Mouse (Mus musculus) megakaryocyte-erythroid progenitor cell, adult 5-6 weeks (primary cell): Measurements from ENCODE around the gene Atat1. TPM values are rescaled to one million over a fixed set of nuclear protein-coding genes. Genes with fewer than 3 reads are reported as not detected.
A peak's percentile ranks its signal among the peaks of the same experiment; 100 is the strongest.

Experiments used
- ATAC-seq: replicated peaks from 2 replicates; pipeline ENCODE4 v1.8.0; 2016; ENCODE audit warnings: mild to moderate bottlenecking, inconsistent platforms; ENCODE audit not compliant: severe bottlenecking, poor library complexity, low FRiP score, low TSS enrichment
- total RNA-seq, 2 experiments: library from RNA; stranded (forward) in 1 of 2; stranded (reverse) in 1 of 2; fragments of 200-1000, 215-1000 nt in 1 of 2; fragments of >200 nt in 1 of 2; fragmentation: Nextera tagmentation in 1 of 2; gene quantifications; 2 replicates each; pipeline ENCODE4 v1.2.3; 2014 to 2017

The Atat1 gene
- total RNA-seq (2014; fragmentation: Nextera tagmentation) (23.1 and 31.9 TPM in 2 replicates), total RNA-seq (2017) (3.0 and 4.3 TPM in 2 replicates)

DNA sequence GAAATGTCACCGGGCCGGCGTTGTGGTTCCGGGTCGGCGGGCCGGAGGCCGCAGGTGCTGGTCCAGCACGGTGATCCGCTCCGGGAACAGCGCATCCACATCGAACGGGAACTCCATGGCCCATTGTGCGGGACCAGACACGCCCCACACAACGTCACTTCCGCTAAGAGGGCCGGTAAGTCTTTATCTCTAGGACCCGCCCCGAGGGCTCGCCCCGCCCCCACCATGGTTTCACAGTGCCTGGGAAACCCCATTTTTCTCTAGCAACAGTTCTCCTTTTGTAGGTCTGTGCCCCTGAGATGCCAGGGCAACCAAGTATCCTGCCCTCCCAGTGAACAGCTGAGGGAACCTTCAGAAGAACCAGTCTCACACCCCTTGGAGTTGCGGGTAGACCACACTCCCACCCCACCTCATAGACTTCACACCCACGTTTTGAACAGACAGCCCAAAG, at the start of gene Atat1:
Atat1 (minus strand) TSS at position 157 of the 451 bp plus-strand sequence.
- peak; percentile 88 for ATAC-seq

DNA sequence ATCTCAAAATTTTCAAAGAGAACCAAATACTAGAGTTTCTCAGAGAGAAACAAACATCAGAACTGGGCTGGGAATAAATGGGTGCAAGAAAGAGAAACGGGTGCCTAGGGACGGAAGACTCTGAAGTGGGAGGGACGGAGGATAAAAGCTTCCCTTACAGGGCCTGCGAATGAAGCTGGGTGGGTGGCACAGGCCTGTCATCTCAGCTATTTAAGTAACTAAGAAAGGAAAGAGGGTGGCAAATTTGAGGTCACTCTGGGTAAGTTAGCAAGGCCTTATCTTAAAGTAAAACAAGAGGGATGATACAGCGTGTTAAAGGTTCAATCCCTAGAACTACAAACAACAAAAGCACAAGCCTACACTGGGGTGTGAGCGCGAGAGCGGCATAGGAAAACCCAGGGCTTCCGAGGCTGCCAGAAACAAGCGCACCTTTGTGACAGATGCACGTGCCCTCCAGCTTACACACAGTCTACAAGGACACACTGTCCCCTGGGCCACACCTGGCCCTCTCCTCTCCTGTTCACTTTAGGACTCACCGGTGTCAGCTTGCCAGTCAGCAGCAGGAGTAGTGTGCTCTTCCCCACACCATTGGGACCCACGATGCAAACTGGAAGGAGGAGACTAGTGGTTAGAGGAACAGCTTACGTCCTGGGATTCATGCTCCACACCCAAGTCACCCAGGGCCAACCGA, 48.8 kb upstream of the Atat1 start:
- ATAC-seq, result no peak

DNA sequence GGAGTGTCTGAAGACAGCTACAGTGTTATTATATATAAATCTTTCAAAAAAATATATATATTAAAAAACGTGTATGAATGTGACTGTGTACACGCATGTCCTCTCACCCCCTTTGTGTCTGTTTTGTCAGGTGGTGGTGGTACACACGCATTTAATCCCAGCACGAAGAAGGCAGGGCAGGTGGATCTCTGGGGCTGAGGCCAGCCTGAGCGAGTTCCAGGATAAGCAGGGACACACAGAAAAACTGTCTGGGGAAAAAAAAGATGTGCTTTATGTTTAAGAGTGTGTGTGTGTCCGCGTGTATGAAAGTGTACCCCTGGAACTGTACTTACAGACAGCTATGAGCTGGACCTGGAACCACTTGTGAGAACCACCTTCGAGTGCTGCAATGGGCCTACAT, 44.8 kb upstream of the Atat1 start:
- ATAC-seq, result no peak

DNA sequence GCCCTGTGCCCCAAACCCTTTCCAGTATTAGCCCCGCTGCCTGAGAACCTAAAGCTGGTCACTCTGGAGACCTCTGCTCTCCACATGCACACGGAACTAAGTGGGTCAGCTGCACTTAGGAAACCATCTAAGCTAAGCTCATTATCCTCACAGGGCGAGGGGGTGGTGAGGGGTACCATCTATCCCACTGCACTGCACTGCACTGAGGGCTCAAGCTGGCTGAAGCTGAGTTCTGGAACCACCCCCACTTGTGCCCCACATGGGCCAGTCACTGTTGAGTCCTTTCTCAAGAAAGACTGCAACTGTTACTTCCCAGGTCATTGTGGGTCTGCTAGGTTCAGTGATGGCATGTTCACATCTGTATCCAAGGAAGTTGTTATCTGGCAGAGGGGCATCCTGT, 42.7 kb upstream of the Atat1 start:
- peak; percentile 27; the same call in 1 of the 2 replicates for ATAC-seq

DNA sequence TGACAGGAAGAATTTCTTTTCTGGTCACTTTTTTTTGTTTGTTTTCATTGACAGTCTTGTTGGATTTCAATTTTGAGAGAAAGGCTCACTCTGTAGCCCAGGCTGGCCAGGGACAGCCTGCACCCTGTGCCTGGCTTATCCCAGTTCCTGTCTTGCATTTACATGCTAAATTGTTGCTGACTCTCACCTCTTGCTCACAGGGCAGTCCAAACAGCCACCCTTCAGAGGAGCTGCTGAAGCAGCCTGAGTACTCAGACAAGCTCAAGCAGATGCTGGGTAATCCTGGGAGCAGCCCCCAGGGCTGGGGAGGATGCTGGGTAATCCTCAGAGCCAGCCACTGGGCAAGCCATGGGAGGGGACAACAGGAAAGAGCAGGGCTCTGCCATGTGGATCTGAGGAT, 41.1 kb upstream of the Atat1 start:
- 0 out of 2 replicates have a peak, but pooled peaks have one; percentile 14 for ATAC-seq

DNA sequence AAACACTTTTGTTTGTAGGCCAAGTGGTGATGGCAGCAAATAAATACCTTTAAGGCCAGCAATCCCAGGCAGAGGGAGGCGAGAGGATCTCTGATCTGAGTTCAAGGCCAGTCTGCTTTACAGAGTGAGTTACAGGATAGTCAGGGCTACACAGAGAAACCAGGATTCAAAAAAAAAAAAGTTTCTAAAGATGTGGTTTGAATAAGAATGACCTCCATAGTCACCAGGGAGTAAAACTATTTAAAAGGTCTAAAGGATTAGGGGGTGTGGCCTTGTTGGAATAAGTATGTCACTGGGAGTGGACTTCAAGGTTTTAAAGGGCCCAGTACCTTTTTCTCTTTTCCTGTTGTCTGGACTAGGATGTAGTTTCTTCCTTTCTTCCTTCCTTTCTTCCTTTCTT, 30.1 kb upstream of the Atat1 start:
- no peak for ATAC-seq

DNA sequence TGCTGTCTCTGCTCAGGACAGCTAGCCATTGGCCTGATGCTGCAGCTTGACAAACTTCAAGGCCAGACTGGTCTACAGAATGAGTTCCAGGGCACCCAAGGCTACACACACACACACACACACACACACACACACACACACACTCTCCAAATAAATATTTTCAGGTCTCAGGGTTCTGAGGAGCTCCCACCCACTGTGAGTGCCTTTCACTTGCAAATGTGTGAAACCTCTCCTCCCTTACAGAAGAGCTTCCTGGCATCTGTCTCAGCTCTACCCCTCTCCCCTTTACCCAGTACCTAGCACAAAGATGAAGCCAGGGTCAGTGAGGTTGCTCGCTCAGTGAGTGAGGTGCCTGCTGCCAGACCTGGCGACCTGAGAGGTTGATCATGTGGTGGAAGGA, 29.2 kb upstream of the Atat1 start:
- no peak for ATAC-seq

DNA sequence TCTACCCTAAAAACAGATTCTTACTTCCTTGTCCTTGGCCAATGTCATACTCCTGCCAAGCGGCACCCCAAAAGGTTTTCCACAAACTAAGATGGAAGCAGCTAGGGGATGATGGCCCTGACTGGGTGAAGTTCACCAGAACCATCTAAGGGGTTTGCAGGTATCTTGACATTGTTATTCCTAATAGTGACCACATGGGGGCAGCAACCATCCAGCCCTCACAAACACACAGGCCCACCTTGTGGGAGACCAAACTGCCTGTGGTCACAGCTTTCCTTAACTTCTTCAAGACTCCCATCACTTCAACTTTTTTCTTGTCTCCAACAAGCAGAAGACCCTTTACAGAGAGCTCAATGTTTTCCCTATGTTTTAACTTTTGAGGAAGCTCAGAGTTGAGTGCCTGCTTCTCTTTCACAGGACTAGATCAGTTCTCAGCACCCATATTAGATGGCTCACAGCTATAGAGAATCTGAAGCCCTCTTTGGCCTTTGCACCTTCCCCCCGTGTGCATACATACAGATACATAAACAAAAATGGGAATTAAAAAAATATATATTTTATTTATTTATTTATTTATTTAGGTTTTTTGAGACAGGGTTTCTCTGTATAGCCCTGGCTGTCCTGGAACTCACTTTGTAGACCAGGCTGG, 27.9 kb upstream of the Atat1 start:
- ATAC-seq, result peak; percentile 86

DNA sequence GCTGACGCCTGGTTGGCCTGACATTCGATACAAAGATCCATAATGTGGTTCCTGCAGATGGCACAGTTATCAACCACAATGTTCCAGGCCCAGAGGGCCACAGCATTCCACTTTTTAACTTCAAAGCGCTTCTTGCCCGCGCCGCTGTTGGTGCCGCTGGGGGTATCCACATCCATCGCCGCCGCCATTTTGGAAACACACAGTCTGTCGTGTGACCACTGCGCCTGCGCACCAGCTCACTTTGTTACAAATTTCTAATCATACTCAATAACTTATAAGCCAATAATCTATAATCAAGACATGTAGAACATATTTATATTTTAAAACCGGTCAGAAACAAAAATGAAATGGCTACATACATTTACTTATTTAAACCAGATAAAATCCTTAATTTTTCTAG, 25.9 kb upstream of the Atat1 start:
- peak; percentile 78 for ATAC-seq

DNA sequence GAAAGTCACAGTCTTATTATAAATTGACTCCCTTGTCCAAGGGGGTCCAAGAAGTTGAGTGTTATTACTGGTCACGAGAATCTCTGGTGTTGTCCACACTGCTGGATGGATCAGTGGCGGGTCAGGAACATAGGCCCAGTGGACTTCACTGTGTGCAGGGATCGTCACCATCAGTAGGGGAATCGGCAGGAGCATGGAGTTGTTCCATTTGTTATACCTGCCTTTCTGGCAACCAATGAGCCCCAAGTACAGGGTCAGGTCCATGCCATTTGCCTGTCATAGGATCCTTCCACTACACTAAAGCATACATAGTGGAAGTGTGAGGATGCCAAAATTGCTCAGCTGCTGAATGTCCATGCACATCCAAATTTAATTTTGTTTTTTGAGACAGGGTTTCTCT, 22.7 kb upstream of the Atat1 start:
- ATAC-seq, result no peak

DNA sequence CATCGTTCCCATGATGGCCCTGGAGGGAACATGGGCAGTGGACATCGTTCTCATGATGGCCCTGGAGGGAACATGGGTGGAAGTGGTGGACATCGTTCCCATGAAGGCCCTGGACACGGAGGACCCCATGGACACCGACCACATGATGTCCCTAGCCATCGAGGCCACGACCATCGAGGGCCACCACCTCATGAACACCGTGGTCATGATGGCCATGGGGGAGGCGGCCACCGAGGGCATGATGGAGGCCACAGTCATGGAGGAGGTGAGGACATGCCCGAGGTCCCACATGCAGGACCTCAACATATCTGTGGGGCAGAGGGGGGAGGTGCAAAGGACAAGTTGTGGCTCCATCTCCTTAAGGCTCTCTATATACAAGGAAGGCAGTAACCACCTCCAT, 20.8 kb upstream of the Atat1 start:
- no peak for ATAC-seq

DNA sequence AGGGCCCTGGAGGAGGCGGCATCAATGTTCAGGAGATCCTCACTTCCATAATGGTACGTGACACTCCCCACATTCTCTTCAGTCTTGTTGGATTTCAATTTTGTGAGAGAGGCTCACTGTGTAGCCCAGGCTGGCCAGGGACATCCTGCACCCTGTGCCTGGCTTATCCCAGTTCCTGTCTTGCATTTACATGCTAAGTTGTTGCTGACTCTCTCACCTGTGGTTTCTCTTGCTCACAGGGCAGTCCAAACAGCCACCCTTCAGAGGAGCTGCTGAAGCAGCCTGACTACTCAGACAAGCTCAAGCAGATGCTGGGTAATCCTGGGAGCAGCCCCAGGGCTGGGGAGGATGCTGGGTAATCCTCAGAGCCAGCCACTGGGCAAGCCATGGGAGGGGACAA, 19.7 kb upstream of the Atat1 start:
- no peak for ATAC-seq

DNA sequence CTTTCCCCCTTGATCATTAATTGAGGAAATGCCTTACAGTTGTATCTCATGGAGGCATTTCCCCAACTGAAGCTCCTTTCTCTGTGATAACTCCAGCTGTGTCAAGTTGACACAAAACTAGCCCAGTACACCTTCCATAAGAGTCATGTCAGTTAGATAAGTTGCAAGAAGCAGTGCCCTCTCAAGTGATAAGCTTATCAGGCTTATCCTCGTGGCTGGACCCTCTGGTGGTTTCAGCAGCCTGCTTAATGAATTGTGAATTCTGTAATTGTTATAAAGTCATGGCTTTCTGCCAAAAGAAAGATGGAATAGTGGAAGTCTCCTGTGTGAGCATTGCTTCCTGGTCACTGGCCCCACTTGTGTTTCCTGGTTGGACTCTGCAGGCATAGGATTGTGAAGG, 17.6 kb upstream of the Atat1 start:
- peak; percentile 68 for ATAC-seq

DNA sequence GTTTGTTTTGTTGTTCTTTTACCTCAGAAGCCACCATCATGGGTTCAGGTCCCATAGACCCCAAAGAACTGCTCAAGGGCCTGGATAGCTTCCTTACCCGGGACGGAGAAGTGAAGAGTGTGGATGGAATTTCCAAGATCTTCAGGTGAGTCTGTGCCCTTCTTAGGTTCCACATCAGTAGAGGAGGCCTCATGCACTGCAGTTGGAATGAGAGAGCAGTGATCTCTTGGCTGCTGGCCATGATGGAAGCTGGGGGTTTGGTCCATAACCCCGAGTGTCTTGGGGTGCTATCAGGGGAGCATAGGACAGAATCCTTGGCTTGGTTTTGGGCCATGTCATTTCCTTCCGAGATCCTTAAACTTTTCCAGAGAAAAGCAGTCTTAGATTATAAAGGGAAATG, 13.4 kb upstream of the Atat1 start:
- ATAC-seq, result no peak

DNA sequence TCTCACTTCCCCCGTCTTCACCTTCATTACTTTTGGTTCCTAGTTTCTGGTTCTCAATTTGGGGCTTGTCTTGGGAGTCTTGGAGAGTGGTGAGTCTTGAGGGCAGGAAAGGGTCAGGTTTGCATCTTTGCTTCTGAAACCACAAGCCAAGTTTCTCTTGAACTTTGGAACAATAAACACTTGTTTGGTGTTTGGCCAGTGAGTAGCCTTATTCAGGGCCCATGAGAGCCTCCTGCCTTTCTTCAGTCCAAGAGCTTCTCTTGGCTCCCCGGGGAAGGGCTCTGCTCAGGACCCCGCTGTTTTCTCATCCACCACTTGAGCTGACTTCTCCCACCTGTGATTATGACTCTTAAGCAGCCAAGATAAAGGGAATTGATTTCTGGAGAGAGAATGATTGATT, 12.7 kb upstream of the Atat1 start:
- ATAC-seq, result no peak

DNA sequence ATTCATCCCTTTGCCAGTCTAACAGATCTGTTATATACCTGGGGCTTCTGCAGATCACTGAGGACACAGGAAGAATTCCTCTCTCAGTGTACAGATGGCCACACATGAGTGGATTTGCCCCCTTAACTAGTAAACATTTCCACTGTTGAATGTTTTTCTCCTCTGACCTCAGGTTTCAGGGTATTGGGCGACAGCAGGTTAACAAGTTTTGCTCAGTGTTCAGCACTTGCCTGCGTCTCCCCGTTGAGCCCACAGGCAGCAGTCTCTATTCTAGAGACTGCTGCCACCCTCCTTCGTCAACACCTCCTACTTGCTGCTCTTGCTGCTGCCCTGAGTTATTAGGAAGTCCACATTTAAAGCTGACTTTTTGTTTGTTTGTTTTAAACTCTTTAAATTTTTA, 11.8 kb upstream of the Atat1 start:
- no peak for ATAC-seq

DNA sequence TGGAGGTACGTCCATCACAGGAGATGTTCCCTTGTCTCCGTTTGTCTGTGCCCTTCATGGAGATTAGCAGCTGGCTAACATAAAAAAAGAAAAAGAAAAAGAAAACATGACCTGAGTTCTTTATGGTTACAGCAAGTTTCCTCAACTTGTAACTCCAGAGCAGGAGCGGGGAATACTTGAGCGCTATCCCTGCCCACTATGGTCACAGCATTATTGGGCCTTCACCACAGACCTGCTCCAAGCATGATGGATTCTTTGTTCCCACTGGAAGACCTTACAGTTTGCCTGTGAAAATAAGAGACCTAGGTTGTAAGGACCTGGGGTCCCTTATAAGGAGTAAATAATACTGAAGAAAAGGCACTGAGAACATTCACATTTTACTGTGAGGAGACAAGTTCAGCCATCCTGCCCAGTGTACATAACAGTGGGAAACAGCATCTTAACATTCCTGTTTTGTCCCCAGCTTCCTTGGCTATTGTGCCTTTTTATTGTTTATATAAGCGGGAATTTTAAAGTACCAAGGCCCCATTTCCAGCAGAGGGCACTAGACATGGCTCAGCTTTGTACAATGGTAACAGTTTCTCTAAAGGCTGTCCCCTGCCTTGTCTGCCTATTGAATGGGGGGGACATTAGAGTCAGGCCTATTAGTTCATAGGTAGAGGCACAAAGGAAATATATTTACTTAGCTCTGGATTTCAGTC, 11.1 kb upstream of the Atat1 start:
- no peak for ATAC-seq

DNA sequence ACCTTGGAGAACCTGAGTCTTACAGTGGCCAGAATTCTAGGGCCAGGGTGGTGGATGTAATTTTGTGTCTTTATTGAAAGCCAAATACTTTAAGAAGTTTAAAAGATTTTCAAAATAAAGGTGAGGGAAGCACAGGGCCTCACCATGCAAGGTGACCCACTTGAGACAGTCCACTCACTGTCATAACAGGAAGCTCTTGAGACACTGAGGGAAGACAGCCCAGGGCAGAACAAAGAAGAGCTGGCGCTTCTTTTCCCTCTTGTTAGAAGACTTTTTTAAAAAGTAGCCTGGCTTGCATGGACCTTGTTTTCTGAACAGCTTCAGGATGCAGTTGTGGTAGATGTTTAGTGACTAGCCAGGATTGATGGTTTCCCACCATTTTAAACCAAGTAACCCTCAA, 10.5 kb upstream of the Atat1 start:
- no peak for ATAC-seq

DNA sequence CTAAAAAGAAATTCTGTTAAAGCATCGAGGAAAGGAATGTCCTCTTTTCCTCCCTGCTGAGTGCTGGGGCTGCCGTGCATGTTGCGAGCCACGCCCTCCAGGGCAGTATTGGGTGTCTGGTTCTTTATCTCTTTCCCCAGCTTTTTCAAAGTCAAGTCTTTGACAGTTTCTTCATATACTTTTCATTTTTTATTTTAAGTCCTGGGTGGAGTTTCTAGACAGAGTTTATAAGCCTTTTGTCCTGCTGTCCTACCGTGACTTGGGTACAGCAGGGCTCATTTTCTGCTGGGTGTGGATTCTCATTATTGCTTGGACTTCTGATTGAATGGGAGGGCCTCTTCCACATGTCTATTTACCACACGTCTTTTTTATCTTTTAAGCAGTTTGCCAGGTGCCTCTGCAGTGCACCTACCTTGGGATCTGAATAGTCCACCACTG, 10.0 kb upstream of the Atat1 start:
- ATAC-seq, result peak; percentile 10

DNA sequence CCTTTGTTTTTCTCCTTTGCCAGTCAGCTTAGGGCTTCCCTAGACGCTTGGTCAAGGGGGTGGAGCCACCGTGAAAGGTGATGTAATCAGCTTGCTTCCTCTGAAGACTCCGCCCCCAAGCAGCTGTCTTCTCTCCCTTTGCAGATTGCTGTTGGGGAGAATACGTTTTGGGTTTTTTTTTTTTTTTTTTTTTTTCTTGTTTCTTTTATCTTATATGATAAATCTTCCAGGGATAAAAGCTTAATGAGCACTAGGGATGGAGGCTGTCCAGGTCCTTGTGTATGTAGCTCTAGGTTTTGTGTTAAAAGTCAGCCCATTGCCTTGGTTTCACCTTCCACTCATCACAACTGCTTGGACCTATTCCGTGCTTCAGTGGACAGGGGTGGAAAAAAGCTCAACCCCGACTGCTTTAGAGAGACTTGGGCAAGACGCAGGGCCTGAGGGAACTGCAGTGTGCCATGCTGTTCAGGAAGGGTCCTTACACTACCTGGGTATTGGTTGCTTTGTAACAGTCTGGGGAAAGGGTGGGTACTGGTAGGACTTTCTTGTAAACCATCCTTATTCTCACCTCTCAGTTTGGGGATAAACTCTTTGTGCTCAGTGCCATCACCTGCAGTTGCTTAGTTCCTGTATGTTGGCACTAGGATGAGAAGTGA, 9.3 kb upstream of the Atat1 start:
- ATAC-seq, result peak; percentile 45
